Mouse (Mus musculus): ENCODE data around the gene Wdr43. TPM values are rescaled to one million over a fixed set of nuclear protein-coding genes. Genes with fewer than 3 reads are reported as not detected.

Wdr43 gene
- total and polyA plus RNA-seq, 3 experiments, result 157 to 355 (median 252) TPM

GRCm38 (mm10) chr17:71663491-71663890 is 47.8 kb downstream of the Wdr43 start:
- no peak overlapping the region for H3K9ac ChIP-seq (ENCODE audit: insufficient read depth, low read depth)
- dilution Hi-C loops (cut with MboI; ENCODE audit: extremely low pct_ligation_motif_present, extremely low pct_unique_long_range_greater_than_20kb, low sequenced_read_pairs), result no loop called here

GRCm38 (mm10) chr17:71664172-71664571 is 48.5 kb downstream of the Wdr43 start:
- Histone ChIP-seq H3K9me3 (replicated peaks; ENCODE audit: low read length) (no peaks in the 10 kb centered on the region), H3K4me2 (ENCODE audit: insufficient read depth, low read depth, poor library complexity, severe bottlenecking) (no peak overlapping the region), H3K4me1 (ENCODE audit: control insufficient read depth in 1 of 2, insufficient read depth in 2 of 2) (peaks cover 0 to 13% of the 10 kb centered on the region in 2 experiments; a peak in 2 of 4 replicates), H3K4me3 (replicated peaks in 1 of 3; ENCODE audit: low read depth in 2 of 3, low read length in 2 of 3, poor library complexity in 1 of 3) (no peak overlapping the region), H3K27ac (ENCODE audit: insufficient read depth, low read depth) (no peak overlapping the region), H3K9ac (ENCODE audit: insufficient read depth, low read depth) (no peak overlapping the region), H3K27me3 (replicated peaks) (no peaks in the 10 kb centered on the region), H3K36me3 (replicated peaks in 1 of 2; ENCODE audit: control insufficient read depth in 1 of 2, insufficient read depth in 1 of 2, low read length in 1 of 2) (peaks cover 0 to 5% of the 10 kb centered on the region in 2 experiments), H3K79me2 (replicated peaks; ENCODE audit: control insufficient read depth, extremely low read depth, insufficient read depth, poor library complexity, severe bottlenecking) (no peaks in the 10 kb centered on the region)
- DNase-seq (ENCODE audit: extremely low read depth), result no peak
- dilution Hi-C loops (cut with MboI; ENCODE audit: extremely low pct_ligation_motif_present, extremely low pct_unique_long_range_greater_than_20kb, low sequenced_read_pairs), result no loop called here
- in situ Hi-C loops (cut with MboI; ENCODE audit: low pct_ligation_motif_present, low pct_unique_long_range_greater_than_20kb, low sequenced_read_pairs), result no loop called here
- TF ChIP-seq USF2 (conservative IDR thresholded peaks at IDR 0.05; ENCODE audit: low read depth, low read length), result no peak
- TF ChIP-seq MAFK (IDR thresholded peaks at IDR 0.05; ENCODE audit: insufficient replicate concordance, low read length), result peak; percentile 69; the same call in 1 of the 2 replicates
- TF ChIP-seq TBP (conservative IDR thresholded peaks at IDR 0.05; ENCODE audit: low read depth, low read length), result no peak

More at GRCm38 (mm10) chr17:71663491-71663890, 47.8 kb downstream of the Wdr43 start:
- H3K4me2 ChIP-seq (ENCODE audit: insufficient read depth, low read depth, poor library complexity, severe bottlenecking), result no peak overlapping the region
- in situ Hi-C loops (cut with MboI; ENCODE audit: low pct_ligation_motif_present, low pct_unique_long_range_greater_than_20kb, low sequenced_read_pairs), result no loop called here
- H3K79me2 ChIP-seq (replicated peaks; ENCODE audit: control insufficient read depth, extremely low read depth, insufficient read depth, poor library complexity, severe bottlenecking), result no peaks in the 10 kb centered on the region
- H3K4me1 ChIP-seq (ENCODE audit: control insufficient read depth in 1 of 2, insufficient read depth in 2 of 2), result peaks cover 0 to 13% of the 10 kb centered on the region in 2 experiments; a peak in 2 of 4 replicates
- H3K4me3 ChIP-seq (replicated peaks in 1 of 3; ENCODE audit: low read depth in 2 of 3, low read length in 2 of 3, poor library complexity in 1 of 3), result no peak overlapping the region
- H3K36me3 ChIP-seq (replicated peaks in 1 of 2; ENCODE audit: control insufficient read depth in 1 of 2, insufficient read depth in 1 of 2, low read length in 1 of 2), result peaks cover 3 to 10% of the 10 kb centered on the region in 2 experiments
- no peaks in the 10 kb centered on the region for H3K9me3 ChIP-seq (replicated peaks; ENCODE audit: low read length)
- TF ChIP-seq MAFK (IDR thresholded peaks at IDR 0.05; ENCODE audit: insufficient replicate concordance, low read length) (0 out of 2 replicates have a peak, but pooled peaks have one; percentile 4), MAX (IDR thresholded peaks at IDR 0.05; ENCODE audit: low read length) (no peak)
- no peak overlapping the region for H3K27ac ChIP-seq (ENCODE audit: insufficient read depth, low read depth)
- no peaks in the 10 kb centered on the region for H3K27me3 ChIP-seq (replicated peaks)
- no peak for DNase-seq (ENCODE audit: extremely low read depth)

DNA sequence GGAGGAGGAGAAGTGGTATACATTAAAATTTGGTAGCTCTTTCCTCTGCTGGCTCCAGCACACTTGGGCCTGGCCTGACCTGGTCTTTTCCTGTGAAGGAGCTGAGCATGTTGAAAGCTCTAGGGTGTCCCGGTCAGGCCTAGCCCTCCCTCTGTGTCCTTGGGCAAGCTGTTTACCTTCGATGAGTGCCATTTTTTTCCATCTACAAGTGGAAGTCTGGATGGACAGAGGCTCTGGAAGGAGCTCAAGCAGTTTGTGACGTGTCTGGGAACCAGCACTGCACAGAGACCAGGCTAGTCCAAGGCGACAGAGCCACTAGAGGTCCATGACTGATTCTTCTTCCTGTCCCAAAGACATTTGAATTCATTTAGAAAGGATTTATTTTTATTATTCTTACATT is 49.5 kb downstream of the Wdr43 start:
- Histone ChIP-seq H3K4me3 (replicated peaks in 1 of 3; ENCODE audit: low read depth in 2 of 3, low read length in 2 of 3, poor library complexity in 1 of 3) (no peak overlapping the region), H3K27me3 (replicated peaks) (no peaks in the 10 kb centered on the region), H3K9me3 (replicated peaks; ENCODE audit: low read length) (no peaks in the 10 kb centered on the region), H3K79me2 (replicated peaks; ENCODE audit: control insufficient read depth, extremely low read depth, insufficient read depth, poor library complexity, severe bottlenecking) (no peaks in the 10 kb centered on the region), H3K9ac (ENCODE audit: insufficient read depth, low read depth) (no peak overlapping the region), H3K4me2 (ENCODE audit: insufficient read depth, low read depth, poor library complexity, severe bottlenecking) (no peak overlapping the region), H3K4me1 (ENCODE audit: control insufficient read depth in 1 of 2, insufficient read depth in 2 of 2) (peaks cover 0 to 13% of the 10 kb centered on the region in 2 experiments; a peak in 2 of 4 replicates), H3K27ac (ENCODE audit: insufficient read depth, low read depth) (no peak overlapping the region), H3K36me3 (replicated peaks in 1 of 2; ENCODE audit: control insufficient read depth in 1 of 2, insufficient read depth in 1 of 2, low read length in 1 of 2) (no peaks in the 10 kb centered on the region)
- TF ChIP-seq CHD1 (IDR thresholded peaks at IDR 0.05; ENCODE audit: low read depth, low read length), result no peak
- no peak for TF ChIP-seq NRF1 (IDR thresholded peaks at IDR 0.05; ENCODE audit: low read depth, low read length)
- no peak for TF ChIP-seq ZKSCAN1 (IDR thresholded peaks at IDR 0.05; ENCODE audit: borderline replicate concordance, low read depth, low read length)
- no peak for TF ChIP-seq USF2 (conservative IDR thresholded peaks at IDR 0.05; ENCODE audit: low read depth, low read length)
- no peak for TF ChIP-seq TBP (conservative IDR thresholded peaks at IDR 0.05; ENCODE audit: low read depth, low read length)
- TF ChIP-seq ZNF384 (IDR thresholded peaks at IDR 0.05; ENCODE audit: low read depth, low read length), result no peak
- TF ChIP-seq HCFC1 (IDR thresholded peaks at IDR 0.05; ENCODE audit: low read depth, low read length), result no peak
- no peak for TF ChIP-seq JUND (conservative IDR thresholded peaks at IDR 0.05; ENCODE audit: low read depth, low read length)
- TF ChIP-seq POLR2AphosphoS2 (IDR thresholded peaks at IDR 0.05; ENCODE audit: low read depth, low read length), result no peak
- no peak for TF ChIP-seq CTCF (conservative IDR thresholded peaks at IDR 0.05 in 1 of 2, IDR thresholded peaks at IDR 0.05 in 1 of 2; ENCODE audit: low read depth in 2 of 2, low read length in 2 of 2)
- no peak for TF ChIP-seq MAX (IDR thresholded peaks at IDR 0.05; ENCODE audit: low read length)
- no peak for TF ChIP-seq UBTF (IDR thresholded peaks at IDR 0.05; ENCODE audit: low read depth, low read length)
- TF ChIP-seq BHLHE40 (IDR thresholded peaks at IDR 0.05; ENCODE audit: low read depth, low read length), result no peak
- no peak for TF ChIP-seq NELFE (IDR thresholded peaks at IDR 0.05; ENCODE audit: low read depth, low read length)
- TF ChIP-seq ZC3H11A (IDR thresholded peaks at IDR 0.05; ENCODE audit: low read depth, low read length), result no peak
- TF ChIP-seq JUN (IDR thresholded peaks at IDR 0.05; ENCODE audit: insufficient read depth, low read depth, low read length), result no peak
- TF ChIP-seq GABPA (IDR thresholded peaks at IDR 0.05; ENCODE audit: insufficient replicate concordance, low read depth, low read length), result no peak
- no peak for TF ChIP-seq KAT2A (IDR thresholded peaks at IDR 0.05; ENCODE audit: insufficient replicate concordance, low read length)
- TF ChIP-seq RAD21 (IDR thresholded peaks at IDR 0.05; ENCODE audit: low read depth, low read length), result no peak
- no peak for DNase-seq (ENCODE audit: extremely low read depth)
- dilution Hi-C loops (cut with MboI; ENCODE audit: extremely low pct_ligation_motif_present, extremely low pct_unique_long_range_greater_than_20kb, low sequenced_read_pairs), result no loop called here
- in situ Hi-C loops (cut with MboI; ENCODE audit: low pct_ligation_motif_present, low pct_unique_long_range_greater_than_20kb, low sequenced_read_pairs), result no loop called here
